Comparison of ENCODE assay signal across 10 mouse cellular contexts in genomic region chr11:4578682-4579081, GRCm38 (mm10). TPM values are rescaled to one million over a fixed set of nuclear protein-coding genes. Genes with fewer than 3 reads are reported as not detected.
DNase-seq lines count a peak whose midpoint lies in the region; ATAC-seq and TF ChIP-seq lines count a peak whose summit lies in the region.
"Had no signal": no experiment of that assay in that cellular context is flagged by ENCODE, and none has a peak within 500 bp of the region (broad histone marks: within the 10 kb centered on the region; RNA-seq: fewer than 3 reads in every experiment).

No protein-coding gene starts in this region.

- DNase-seq in MN1 (ENCODE audit: low spot score): peak; percentile 95
- DNase-seq in cerebellum, adult 9-10 months: peak; percentile 54
- peak; percentile 23 to 56 for DNase-seq in kidney, adult 8-10 months
- DNase-seq in thymus, postnatal 0 days (ENCODE audit: low spot score): no peak

- no peaks in the 10 kb centered on the region for H3K27me3 ChIP-seq in intestine, embryonic 15.5 days (replicated peaks)
- no peaks in the 10 kb centered on the region for H3K27me3 ChIP-seq in intestine, postnatal 0 days (replicated peaks; ENCODE audit: control insufficient read depth, insufficient read depth, low read length)

- ATAC-seq in intestine, embryonic 15.5 days: peak; percentile 75
- ATAC-seq in intestine, postnatal 0 days: no peak
- ATAC-seq in megakaryocyte progenitor cell, adult 5-6 weeks (replicated peaks; ENCODE audit: poor library complexity): peak; percentile 26; the same call in 1 of the 2 replicates
- ATAC-seq in inflammation-experienced regulatory T-cells, adult 6 months: no peak

- TF ChIP-seq CTCF in intestine, postnatal 0 days (IDR thresholded peaks at IDR 0.05; ENCODE audit: low read depth): no peak

- no peak overlapping the region for H3K4me2 ChIP-seq in intestine, embryonic 15.5 days (replicated peaks)
- no peak overlapping the region for H3K4me2 ChIP-seq in intestine, postnatal 0 days (replicated peaks; ENCODE audit: low read depth)

- no peak overlapping the region for H3K4me3 ChIP-seq in intestine, embryonic 15.5 days (replicated peaks)
- no peak overlapping the region for H3K4me3 ChIP-seq in intestine, postnatal 0 days (ENCODE audit: low read depth, low read length)

- peaks cover 11% of the 10 kb centered on the region for H3K4me1 ChIP-seq in intestine, embryonic 15.5 days (replicated peaks)
- H3K4me1 ChIP-seq in intestine, postnatal 0 days (replicated peaks; ENCODE audit: control insufficient read depth, insufficient read depth, low read length): peaks cover 5% of the 10 kb centered on the region; the same call in 1 of the 2 replicates

- no peak overlapping the region for H3K27ac ChIP-seq in intestine, embryonic 15.5 days
- H3K27ac ChIP-seq in intestine, postnatal 0 days (ENCODE audit: low read depth, low read length): no peak overlapping the region

- no peaks in the 10 kb centered on the region for H3K36me3 ChIP-seq in intestine, embryonic 15.5 days
- H3K36me3 ChIP-seq in intestine, postnatal 0 days (ENCODE audit: control insufficient read depth, insufficient read depth): no peaks in the 10 kb centered on the region

- no peak overlapping the region for H3K9ac ChIP-seq in intestine, embryonic 15.5 days
- H3K9ac ChIP-seq in intestine, postnatal 0 days (ENCODE audit: low read depth, low read length): no peak overlapping the region

- no peaks in the 10 kb centered on the region for H3K9me3 ChIP-seq in intestine, embryonic 15.5 days
- no peaks in the 10 kb centered on the region for H3K9me3 ChIP-seq in intestine, postnatal 0 days (ENCODE audit: control insufficient read depth)

- WGBS in intestine, embryonic 15.5 days: 43% methylated on average over 2 of the region's 2 CpGs
- WGBS in intestine, postnatal 0 days: 36% methylated on average over 2 of the region's 2 CpGs

RNA-seq across cellular contexts. Expression of gene Mtmr3, which starts 16.0 kb away (rescaled TPM):
- 20.5 and 21.7 TPM in 2 replicates for polyA plus RNA-seq in intestine, embryonic 15.5 days (2015; fragmentation: Nextera tagmentation; extraction: Ambion mirVana)
- polyA plus RNA-seq in intestine, postnatal 0 days (2015; fragmentation: Nextera tagmentation; extraction: Ambion mirVana): 9.8 and 10.0 TPM in 2 replicates
- 31.2 and 32.4 TPM in 2 replicates for total RNA-seq in megakaryocyte progenitor cell, adult 5-6 weeks (2015)
- 54.5 and 59.0 TPM in 2 replicates for total RNA-seq in megakaryocyte progenitor cell, adult 5-6 weeks (2017)
- polyA plus RNA-seq in inflammation-experienced regulatory T-cells, adult 6 months (2017; shearing (Covaris generic)): 10 to 100 TPM; 15.1 to 34.1 (median 32.3) TPM
- 23.4 and 23.6 TPM in 2 replicates for polyA plus RNA-seq in thymus, postnatal 0 days (2015; fragmentation: Nextera tagmentation; extraction: Ambion mirVana)

RNA-seq across cellular contexts. Expression of gene Gm11032, which starts 41.2 kb away (rescaled TPM):
- polyA plus RNA-seq in intestine, embryonic 15.5 days (2015; fragmentation: Nextera tagmentation; extraction: Ambion mirVana): not detected in 2 replicates
- not detected in 2 replicates for polyA plus RNA-seq in intestine, postnatal 0 days (2015; fragmentation: Nextera tagmentation; extraction: Ambion mirVana)
- total RNA-seq in megakaryocyte progenitor cell, adult 5-6 weeks (2015): not detected in 2 replicates
- not detected in 2 replicates for total RNA-seq in megakaryocyte progenitor cell, adult 5-6 weeks (2017)
- not detected for polyA plus RNA-seq in inflammation-experienced regulatory T-cells, adult 6 months (2017; shearing (Covaris generic))
- not detected in 2 replicates for polyA plus RNA-seq in thymus, postnatal 0 days (2015; fragmentation: Nextera tagmentation; extraction: Ambion mirVana)
- total RNA-seq: gastrocnemius, postnatal 36 days had no signal
- polyA plus RNA-seq: stomach, embryonic 16.5 days had no signal

RNA-seq across cellular contexts. Expression of gene Ascc2, which starts 58.9 kb away (rescaled TPM):
- polyA plus RNA-seq in intestine, embryonic 15.5 days (2015; fragmentation: Nextera tagmentation; extraction: Ambion mirVana): 31.7 and 33.0 TPM in 2 replicates
- 17.1 and 18.1 TPM in 2 replicates for polyA plus RNA-seq in intestine, postnatal 0 days (2015; fragmentation: Nextera tagmentation; extraction: Ambion mirVana)
- 15.3 and 19.6 TPM in 2 replicates for total RNA-seq in megakaryocyte progenitor cell, adult 5-6 weeks (2015)
- 16.2 and 23.7 TPM in 2 replicates for total RNA-seq in megakaryocyte progenitor cell, adult 5-6 weeks (2017)
- polyA plus RNA-seq in inflammation-experienced regulatory T-cells, adult 6 months (2017; shearing (Covaris generic)): 10 to 100 TPM; 31.0 to 32.0 (median 31.7) TPM
- 27.3 and 27.4 TPM in 2 replicates for polyA plus RNA-seq in thymus, postnatal 0 days (2015; fragmentation: Nextera tagmentation; extraction: Ambion mirVana)

Comparison
In these comparisons a context has a peak if more than half of its experiments do, and no peak if none do; other contexts are left out.
1. ATAC-seq: peak in intestine, embryonic 15.5 days (single experiment) and megakaryocyte progenitor cell, adult 5-6 weeks (single experiment); none in intestine, postnatal 0 days (single experiment) and inflammation-experienced regulatory T-cells, adult 6 months (single experiment).
2. RNA of gene Gm11032, which starts 41.2 kb away (polyA plus RNA-seq): not detected in intestine, postnatal 0 days; not detected in intestine, embryonic 15.5 days, not detected in inflammation-experienced regulatory T-cells, adult 6 months and not detected in thymus, postnatal 0 days; every median in the first group is over 10 times any median in the second.